Mouse (Mus musculus): ENCODE results near the gene 5530401A14Rik. TPM values are rescaled to one million over a fixed set of nuclear protein-coding genes. Genes with fewer than 3 reads are reported as not detected.
A peak's percentile ranks its signal among the peaks of the same experiment; 100 is the strongest.

The 5530401A14Rik gene
- total and polyA plus RNA-seq, 2 experiments from 2014 or later: not detected

GRCm38 (mm10) chr11:81915501-81915900 lies 55.0 kb downstream of the 5530401A14Rik start:
- Histone ChIP-seq H3K9me3 (replicated peaks; ENCODE audit: control insufficient read depth, low read length) (no peaks in the 10 kb centered on the region), H3K27me3 (ENCODE audit: control insufficient read depth, insufficient read depth, low read length) (no peaks in the 10 kb centered on the region), H3K4me3 (ENCODE audit: low read depth, low read length) (no peak overlapping the region), H3K4me2 (ENCODE audit: low read depth, low read length) (no peak overlapping the region), H3K9ac (replicated peaks; ENCODE audit: low read depth, low read length) (no peak overlapping the region), H3K4me1 (ENCODE audit: control insufficient read depth, insufficient read depth) (no peaks in the 10 kb centered on the region), H3K36me3 (replicated peaks; ENCODE audit: control insufficient read depth, insufficient read depth, low read length) (no peaks in the 10 kb centered on the region), H3K27ac (ENCODE audit: low read depth) (no peak overlapping the region)
- no peak for TF ChIP-seq CTCF (IDR thresholded peaks at IDR 0.05; ENCODE audit: low read depth)
- no peak for TF ChIP-seq EP300 (IDR thresholded peaks at IDR 0.05; ENCODE audit: low read depth)
- ATAC-seq (ENCODE audit: insufficient read depth, low read depth) (no peak), DNase-seq (ENCODE audit: low spot score) (no peak)
- 61% methylated on average over 6 of the region's 6 CpGs for WGBS

GRCm38 (mm10) chr11:81923096-81923495 lies 62.6 kb downstream of the 5530401A14Rik start:
- Histone ChIP-seq H3K9ac (replicated peaks; ENCODE audit: low read depth, low read length) (no peak overlapping the region), H3K4me3 (ENCODE audit: low read depth, low read length) (no peak overlapping the region), H3K4me2 (ENCODE audit: low read depth, low read length) (no peak overlapping the region), H3K36me3 (replicated peaks; ENCODE audit: control insufficient read depth, insufficient read depth, low read length) (no peaks in the 10 kb centered on the region), H3K4me1 (ENCODE audit: control insufficient read depth, insufficient read depth) (no peaks in the 10 kb centered on the region), H3K9me3 (replicated peaks; ENCODE audit: control insufficient read depth, low read length) (no peaks in the 10 kb centered on the region), H3K27ac (ENCODE audit: low read depth) (no peak overlapping the region), H3K27me3 (ENCODE audit: control insufficient read depth, insufficient read depth, low read length) (no peaks in the 10 kb centered on the region)
- 80% methylated on average over 2 of the region's 2 CpGs for WGBS
- no peak for TF ChIP-seq EP300 (IDR thresholded peaks at IDR 0.05; ENCODE audit: low read depth)
- no peak for TF ChIP-seq CTCF (IDR thresholded peaks at IDR 0.05; ENCODE audit: low read depth)
- no peak for ATAC-seq (ENCODE audit: insufficient read depth, low read depth)
- no peak for DNase-seq (ENCODE audit: low spot score)

GRCm38 (mm10) chr11:81923626-81924025 lies 63.2 kb downstream of the 5530401A14Rik start:
- no peak for DNase-seq (ENCODE audit: low spot score)
- Histone ChIP-seq H3K9ac (replicated peaks; ENCODE audit: low read depth, low read length) (no peak overlapping the region), H3K36me3 (replicated peaks; ENCODE audit: control insufficient read depth, insufficient read depth, low read length) (no peaks in the 10 kb centered on the region), H3K4me1 (ENCODE audit: control insufficient read depth, insufficient read depth) (no peaks in the 10 kb centered on the region), H3K9me3 (replicated peaks; ENCODE audit: control insufficient read depth, low read length) (no peaks in the 10 kb centered on the region), H3K27me3 (ENCODE audit: control insufficient read depth, insufficient read depth, low read length) (no peaks in the 10 kb centered on the region), H3K27ac (ENCODE audit: low read depth) (no peak overlapping the region), H3K4me3 (ENCODE audit: low read depth, low read length) (no peak overlapping the region), H3K4me2 (ENCODE audit: low read depth, low read length) (no peak overlapping the region)
- TF ChIP-seq EP300 (IDR thresholded peaks at IDR 0.05; ENCODE audit: low read depth): no peak
- no peak for ATAC-seq (ENCODE audit: insufficient read depth, low read depth)
- WGBS: 80% methylated on average over 4 of the region's 4 CpGs

- TF ChIP-seq CTCF (IDR thresholded peaks at IDR 0.05; ENCODE audit: low read depth): no peak
- TF ChIP-seq EP300 (IDR thresholded peaks at IDR 0.05; ENCODE audit: low read depth): no peak
- ATAC-seq (ENCODE audit: insufficient read depth, low read depth): no peak
- no peaks in the 10 kb centered on the region for H3K27me3 ChIP-seq (ENCODE audit: control insufficient read depth, insufficient read depth, low read length)
- H3K36me3 ChIP-seq (replicated peaks; ENCODE audit: control insufficient read depth, insufficient read depth, low read length): no peaks in the 10 kb centered on the region
- H3K9me3 ChIP-seq (replicated peaks; ENCODE audit: control insufficient read depth, low read length): no peaks in the 10 kb centered on the region
- no peak for DNase-seq (ENCODE audit: low spot score)
- no peak overlapping the region for H3K9ac ChIP-seq (replicated peaks; ENCODE audit: low read depth, low read length)
- H3K27ac ChIP-seq (ENCODE audit: low read depth): no peak overlapping the region
- no peak overlapping the region for H3K4me2 ChIP-seq (ENCODE audit: low read depth, low read length)
- no peak overlapping the region for H3K4me3 ChIP-seq (ENCODE audit: low read depth, low read length)
- no peaks in the 10 kb centered on the region for H3K4me1 ChIP-seq (ENCODE audit: control insufficient read depth, insufficient read depth)
Measured at GRCm38 (mm10) chr11:81926393-81926792, 65.9 kb downstream of the 5530401A14Rik start.

- no peak for TF ChIP-seq EP300 (IDR thresholded peaks at IDR 0.05; ENCODE audit: low read depth)
- no peak for TF ChIP-seq CTCF (IDR thresholded peaks at IDR 0.05; ENCODE audit: low read depth)
- Histone ChIP-seq H3K4me2 (ENCODE audit: low read depth, low read length) (no peak overlapping the region), H3K27me3 (ENCODE audit: control insufficient read depth, insufficient read depth, low read length) (no peaks in the 10 kb centered on the region), H3K9me3 (replicated peaks; ENCODE audit: control insufficient read depth, low read length) (no peaks in the 10 kb centered on the region), H3K4me1 (ENCODE audit: control insufficient read depth, insufficient read depth) (no peaks in the 10 kb centered on the region), H3K36me3 (replicated peaks; ENCODE audit: control insufficient read depth, insufficient read depth, low read length) (no peaks in the 10 kb centered on the region), H3K27ac (ENCODE audit: low read depth) (no peak overlapping the region), H3K9ac (replicated peaks; ENCODE audit: low read depth, low read length) (no peak overlapping the region), H3K4me3 (ENCODE audit: low read depth, low read length) (no peak overlapping the region)
- no peak for ATAC-seq (ENCODE audit: insufficient read depth, low read depth)
- WGBS: 72% methylated on average over 1 of the region's 1 CpGs
- no peak for DNase-seq (ENCODE audit: low spot score)
Measured at GRCm38 (mm10) chr11:81937516-81937915, 77.0 kb downstream of the 5530401A14Rik start.

- Histone ChIP-seq H3K36me3 (replicated peaks; ENCODE audit: control insufficient read depth, insufficient read depth, low read length) (no peaks in the 10 kb centered on the region), H3K27me3 (ENCODE audit: control insufficient read depth, insufficient read depth, low read length) (no peaks in the 10 kb centered on the region), H3K9ac (replicated peaks; ENCODE audit: low read depth, low read length) (no peak overlapping the region), H3K9me3 (replicated peaks; ENCODE audit: control insufficient read depth, low read length) (no peaks in the 10 kb centered on the region), H3K27ac (ENCODE audit: low read depth) (no peak overlapping the region), H3K4me2 (ENCODE audit: low read depth, low read length) (no peak overlapping the region), H3K4me3 (ENCODE audit: low read depth, low read length) (no peak overlapping the region), H3K4me1 (ENCODE audit: control insufficient read depth, insufficient read depth) (no peaks in the 10 kb centered on the region)
- ATAC-seq (ENCODE audit: insufficient read depth, low read depth) (0 out of 2 replicates have a peak, but pooled peaks have one; percentile 49), DNase-seq (ENCODE audit: low spot score) (peak; percentile 31)
- TF ChIP-seq EP300 (IDR thresholded peaks at IDR 0.05; ENCODE audit: low read depth): no peak
- TF ChIP-seq CTCF (IDR thresholded peaks at IDR 0.05; ENCODE audit: low read depth): peak; percentile 57
- WGBS: 0% methylated on average over 1 of the region's 1 CpGs
Measured at GRCm38 (mm10) chr11:81940988-81941387, 80.5 kb downstream of the 5530401A14Rik start.

Measured in heart, postnatal 0 days (tissue).